Mouse (Mus musculus): ENCODE data around the gene Ggn. TPM values are rescaled to one million over a fixed set of nuclear protein-coding genes. Genes with fewer than 3 reads are reported as not detected.

Ggn gene
- polyA plus RNA-seq (2014; fragmentation: Illumina TruSeq; extraction: RNeasy Lipid Tissue Mini Kit (QIAGEN cat#74804); ENCODE audit: low read depth, low replicate concordance) = not detected

DNA sequence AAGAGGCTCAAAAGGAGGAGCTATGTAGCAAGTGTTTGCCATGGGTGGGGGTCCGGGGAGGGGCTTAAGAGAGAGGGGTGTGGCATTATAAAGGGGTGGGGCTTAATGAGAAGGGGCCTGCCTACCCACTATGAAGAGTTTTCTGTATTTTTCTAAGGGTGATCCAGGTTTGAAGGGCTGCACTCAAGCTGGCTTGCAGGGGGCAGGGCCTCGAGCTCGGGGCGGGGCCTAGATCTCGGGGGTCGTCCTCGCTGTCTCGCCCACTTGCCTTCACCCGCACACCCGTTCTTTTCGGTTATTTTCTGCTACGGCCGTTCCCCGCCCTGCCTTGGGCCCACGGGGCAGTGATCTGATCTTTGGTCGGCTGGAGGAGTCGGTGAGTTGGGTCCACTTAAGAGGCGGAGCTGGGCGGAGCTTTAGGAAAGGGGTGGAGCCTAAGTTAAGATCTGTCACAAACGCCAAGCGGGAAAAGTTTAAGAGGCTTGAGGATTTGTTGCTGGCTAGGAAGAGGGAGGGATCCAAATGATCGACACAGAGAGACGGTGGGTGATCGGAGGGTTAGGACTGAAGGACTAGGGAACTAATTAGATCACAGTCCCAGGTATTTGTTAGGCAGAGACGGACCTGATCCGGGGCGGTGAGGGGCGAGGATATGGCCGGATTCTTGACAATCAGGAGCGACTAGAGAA, at the start of gene Ggn, which contains the start of gene Spred3:
Ggn (plus strand) TSS at position 145 of the 689 bp plus-strand sequence.
Spred3 (minus strand) TSS at position 346 of the 689 bp plus-strand sequence.

GRCm38 (mm10) chr7:29124970-29125369, 45.0 kb upstream of the Ggn start, which contains the start of gene Ryr1:
TSS of gene Ryr1 (minus strand) at chr7:29125179.

DNA sequence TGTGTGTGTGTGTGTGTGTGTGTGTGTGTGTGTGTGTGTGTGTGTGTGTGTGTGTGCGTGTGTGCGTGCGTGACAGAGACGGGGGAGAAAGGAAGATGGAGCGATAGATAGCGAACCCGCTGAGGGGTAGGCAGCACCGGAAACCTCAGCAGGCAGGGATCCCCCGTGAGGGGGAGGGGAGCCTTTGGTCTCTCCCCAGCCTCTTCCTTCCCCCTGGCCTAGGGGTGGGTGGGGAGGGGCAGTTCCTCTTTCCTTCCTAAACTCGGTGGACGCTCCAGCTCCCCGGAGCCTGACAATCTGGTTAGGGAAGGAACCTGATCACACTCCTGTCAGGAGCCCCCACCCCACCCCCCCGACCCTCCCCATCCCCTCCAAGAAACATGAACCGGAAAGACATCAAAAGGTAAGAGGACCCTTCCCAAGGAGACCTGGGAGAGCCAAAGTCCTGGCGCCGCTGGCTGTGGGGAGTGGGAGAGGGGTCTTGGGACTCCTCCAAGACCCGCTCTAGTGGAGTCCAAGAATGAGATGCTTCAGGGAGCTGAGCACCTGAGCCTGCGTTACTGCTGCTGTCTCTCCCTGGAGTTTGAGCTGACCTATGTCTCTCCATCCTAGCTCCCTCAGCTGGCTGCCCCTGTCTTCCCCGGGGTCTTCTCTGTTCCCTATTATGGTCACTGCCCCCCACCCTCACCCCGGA, 35.2 kb upstream of the Ggn start, which contains the start of gene Rasgrp4:
Rasgrp4 (plus strand) TSS at position 159 of the 694 bp plus-strand sequence.

DNA sequence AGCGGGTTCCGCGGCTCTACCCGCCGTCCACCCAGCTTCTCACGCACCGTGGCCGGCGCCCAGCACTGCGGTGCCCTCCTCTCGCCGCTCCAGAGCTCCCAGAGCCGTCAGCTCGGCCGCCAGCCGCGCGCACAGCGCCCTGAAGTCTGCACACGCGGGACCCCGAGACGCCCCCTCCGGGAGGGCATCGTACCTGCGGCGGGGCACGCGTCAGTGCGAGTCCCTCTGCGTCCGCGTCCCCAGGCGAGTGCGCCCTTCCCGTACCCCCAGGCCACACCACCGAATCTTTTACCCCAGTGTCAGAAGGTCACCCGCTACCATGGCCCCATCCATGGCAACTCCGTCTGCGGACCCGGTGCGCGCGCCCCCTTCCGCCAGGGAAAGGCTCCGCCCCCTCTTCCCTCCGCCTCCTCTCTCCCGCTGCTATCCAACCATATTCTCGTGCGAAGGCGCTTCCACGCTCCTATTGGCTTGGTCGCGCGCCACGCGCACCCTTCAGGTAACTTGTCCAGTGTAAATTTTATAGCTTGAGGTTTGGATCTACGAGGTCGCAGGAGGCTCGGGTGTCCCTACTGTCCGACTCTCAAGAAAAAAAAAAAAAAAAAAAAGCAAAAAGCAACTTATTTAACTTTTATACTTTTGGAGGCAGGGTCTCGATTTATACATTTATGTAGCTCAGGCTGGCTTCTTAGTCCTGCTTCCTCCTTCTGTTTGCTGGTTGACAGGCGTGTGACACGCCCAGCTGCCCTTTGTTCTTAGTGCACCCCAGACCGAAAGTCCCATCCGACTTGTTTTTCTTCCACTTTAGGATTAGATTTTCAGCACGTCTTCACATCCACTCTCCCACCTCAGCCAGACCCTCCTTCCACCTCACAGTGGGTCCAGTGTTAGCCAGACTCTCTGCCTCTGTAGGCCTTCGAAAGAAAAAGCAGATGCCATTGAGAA, 13.9 kb upstream of the Ggn start, which contains the start of gene Fam98c:
Fam98c (minus strand) TSS at position 397 of the 945 bp plus-strand sequence.

GRCm38 (mm10) chr7:29180077-29180853, 10.3 kb downstream of the Ggn start, which contains the start of gene Psmd8:
TSS of gene Psmd8 (minus strand) at chr7:29180701.

DNA sequence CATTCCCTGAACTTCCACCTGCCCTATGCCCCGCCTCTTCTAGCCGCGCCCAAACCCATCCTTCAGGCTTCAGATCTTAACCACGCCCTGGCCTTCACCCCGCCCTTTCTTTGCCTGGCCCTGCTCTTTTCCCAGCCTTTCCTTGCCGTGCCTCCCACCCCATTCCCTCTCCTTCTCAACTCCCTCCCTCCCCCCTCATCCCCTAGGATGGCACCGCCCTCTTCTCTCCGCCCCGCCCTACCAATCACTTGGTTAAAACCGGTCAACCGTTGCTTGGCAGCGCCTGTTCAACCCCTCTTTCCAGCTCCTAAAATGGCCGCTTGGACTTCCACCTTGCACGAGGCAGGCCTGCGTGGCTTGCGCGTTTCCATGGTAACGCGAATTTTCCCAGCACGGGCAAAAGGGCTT, 43.7 kb downstream of the Ggn start, which contains the start of gene Catsperg1:
Catsperg1 (minus strand) TSS at position 361 of the 408 bp plus-strand sequence.

Other genes starting within 250 kb of the Ggn start
- gene Actn4, start 207.9 kb upstream of the Ggn start, polyA plus RNA-seq (2014; fragmentation: Illumina TruSeq; extraction: RNeasy Lipid Tissue Mini Kit (QIAGEN cat#74804); ENCODE audit: low read depth, low replicate concordance) = 31.0 TPM
- gene Eif3k, start 188.3 kb upstream of the Ggn start, polyA plus RNA-seq (2014; fragmentation: Illumina TruSeq; extraction: RNeasy Lipid Tissue Mini Kit (QIAGEN cat#74804); ENCODE audit: low read depth, low replicate concordance) = 3.8 TPM
- not detected for gene Map4k1, start 188.2 kb upstream of the Ggn start, polyA plus RNA-seq (2014; fragmentation: Illumina TruSeq; extraction: RNeasy Lipid Tissue Mini Kit (QIAGEN cat#74804); ENCODE audit: low read depth, low replicate concordance)
- gene Ryr1, start 45.0 kb upstream of the Ggn start, polyA plus RNA-seq (2014; fragmentation: Illumina TruSeq; extraction: RNeasy Lipid Tissue Mini Kit (QIAGEN cat#74804); ENCODE audit: low read depth, low replicate concordance) = not detected
- gene Rasgrp4, start 35.4 kb upstream of the Ggn start, polyA plus RNA-seq (2014; fragmentation: Illumina TruSeq; extraction: RNeasy Lipid Tissue Mini Kit (QIAGEN cat#74804); ENCODE audit: low read depth, low replicate concordance) = not detected
- 2.0 TPM for gene Fam98c, start 14.0 kb upstream of the Ggn start, polyA plus RNA-seq (2014; fragmentation: Illumina TruSeq; extraction: RNeasy Lipid Tissue Mini Kit (QIAGEN cat#74804); ENCODE audit: low read depth, low replicate concordance)
- gene Spred3, start 201 bp downstream of the Ggn start, polyA plus RNA-seq (2014; fragmentation: Illumina TruSeq; extraction: RNeasy Lipid Tissue Mini Kit (QIAGEN cat#74804); ENCODE audit: low read depth, low replicate concordance) = 1.3 TPM
- gene Psmd8, start 10.5 kb downstream of the Ggn start, polyA plus RNA-seq (2014; fragmentation: Illumina TruSeq; extraction: RNeasy Lipid Tissue Mini Kit (QIAGEN cat#74804); ENCODE audit: low read depth, low replicate concordance) = 69.3 TPM
- not detected for gene Catsperg1, start 43.8 kb downstream of the Ggn start, polyA plus RNA-seq (2014; fragmentation: Illumina TruSeq; extraction: RNeasy Lipid Tissue Mini Kit (QIAGEN cat#74804); ENCODE audit: low read depth, low replicate concordance)
- 1.1 TPM for gene Kcnk6, start 62.3 kb downstream of the Ggn start, polyA plus RNA-seq (2014; fragmentation: Illumina TruSeq; extraction: RNeasy Lipid Tissue Mini Kit (QIAGEN cat#74804); ENCODE audit: low read depth, low replicate concordance)
- gene Yif1b, start 68.1 kb downstream of the Ggn start, polyA plus RNA-seq (2014; fragmentation: Illumina TruSeq; extraction: RNeasy Lipid Tissue Mini Kit (QIAGEN cat#74804); ENCODE audit: low read depth, low replicate concordance) = not detected
- gene 2200002D01Rik, start 78.3 kb downstream of the Ggn start, polyA plus RNA-seq (2014; fragmentation: Illumina TruSeq; extraction: RNeasy Lipid Tissue Mini Kit (QIAGEN cat#74804); ENCODE audit: low read depth, low replicate concordance) = 3.1 TPM
- gene Spint2, start 111.7 kb downstream of the Ggn start, polyA plus RNA-seq (2014; fragmentation: Illumina TruSeq; extraction: RNeasy Lipid Tissue Mini Kit (QIAGEN cat#74804); ENCODE audit: low read depth, low replicate concordance) = 18.5 TPM
- gene Ppp1r14a, start 119.1 kb downstream of the Ggn start, polyA plus RNA-seq (2014; fragmentation: Illumina TruSeq; extraction: RNeasy Lipid Tissue Mini Kit (QIAGEN cat#74804); ENCODE audit: low read depth, low replicate concordance) = not detected
- not detected for gene Dpf1, start 133.7 kb downstream of the Ggn start, polyA plus RNA-seq (2014; fragmentation: Illumina TruSeq; extraction: RNeasy Lipid Tissue Mini Kit (QIAGEN cat#74804); ENCODE audit: low read depth, low replicate concordance)